Mouse (Mus musculus) limb, embryonic 10.5 days (tissue): ENCODE results near the gene Apln. TPM values are rescaled to one million over a fixed set of nuclear protein-coding genes. Genes with fewer than 3 reads are reported as not detected.

Experiments
- DNase-seq: peaks from one replicate; pipeline ENCODE4 v3.0.0-alpha.2; 2017; ENCODE audit warnings: low spot score
- H3K27ac ChIP-seq: fragments of 300-500 bp; sonication (generic); 2 replicates; pipeline ENCODE4 v1.5.1; 2016; ENCODE audit warnings: mild to moderate bottlenecking
- H3K27me3 ChIP-seq: fragments of 300-500 bp; sonication (generic); 2 replicates; pipeline ENCODE4 v1.6.1; 2016; ENCODE audit warnings: low read depth, mild to moderate bottlenecking; ENCODE audit not compliant: poor library complexity, severe bottlenecking
- H3K36me3 ChIP-seq: fragments of 300-500 bp; sonication (generic); 2 replicates; pipeline ENCODE4 v1.6.1; 2016; ENCODE audit warnings: mild to moderate bottlenecking, moderate library complexity
- H3K4me1 ChIP-seq: fragments of 300-500 bp; sonication (generic); 2 replicates; pipeline ENCODE4 v1.6.1; 2016
- H3K4me3 ChIP-seq: fragments of 300-500 bp; sonication (generic); 2 replicates; pipeline ENCODE4 v1.5.1; 2016; ENCODE audit warnings: mild to moderate bottlenecking, moderate library complexity
- H3K9me3 ChIP-seq: fragments of 300-500 bp; sonication (generic); replicated peaks from 2 replicates; pipeline ENCODE4 v1.6.1; 2016; ENCODE audit warnings: mild to moderate bottlenecking
- whole genome bisulfite sequencing: fragments of 180-500 bp; shearing (Covaris S2); methylation state at CpG from one replicate; pipeline ENCODE4 v1.1.7; 2016; 5-methylcytosine and 5-hydroxymethylcytosine counted together
- polyA plus RNA-seq: library from polyadenylated mRNA; unstranded; fragments of >200 nt; fragmentation: Nextera tagmentation; extraction: Ambion mirVana; gene quantifications from 2 replicates; pipeline ENCODE4 v1.2.1, GENCODE M21; 2016

Gene Apln
- polyA plus RNA-seq, 1 experiment from 2014 or later: 4.8 TPM

- Histone ChIP-seq H3K9me3 (no peaks in the 10 kb centered on the region), H3K4me3 (no peak overlapping the region), H3K4me1 (no peaks in the 10 kb centered on the region), H3K36me3 (no peaks in the 10 kb centered on the region), H3K27ac (no peak overlapping the region), H3K27me3 (no peaks in the 10 kb centered on the region)
- WGBS: 71% methylated on average over 7 of the region's 7 CpGs
- no peak for DNase-seq
Observed at GRCm38 (mm10) chrX:48001151-48001550, 33.5 kb downstream of the Apln start.

- no peak for DNase-seq
- Histone ChIP-seq H3K27ac (no peak overlapping the region), H3K36me3 (no peaks in the 10 kb centered on the region), H3K9me3 (no peaks in the 10 kb centered on the region), H3K27me3 (no peaks in the 10 kb centered on the region), H3K4me1 (no peaks in the 10 kb centered on the region), H3K4me3 (no peak overlapping the region)
- 86% methylated on average over 8 of the region's 8 CpGs for WGBS
Observed at GRCm38 (mm10) chrX:47998412-47998811, 36.2 kb downstream of the Apln start.

GRCm38 (mm10) chrX:47992606-47993005, 42.0 kb downstream of the Apln start:
- no peaks in the 10 kb centered on the region for H3K27me3 ChIP-seq
- H3K4me3 ChIP-seq: no peak overlapping the region
- WGBS: 20% methylated on average over 8 of the region's 8 CpGs
- H3K27ac ChIP-seq: no peak overlapping the region
- H3K4me1 ChIP-seq: no peaks in the 10 kb centered on the region
- H3K36me3 ChIP-seq: no peaks in the 10 kb centered on the region
- H3K9me3 ChIP-seq: no peaks in the 10 kb centered on the region
- DNase-seq: peak; percentile 74

GRCm38 (mm10) chrX:47988024-47988423, 46.6 kb downstream of the Apln start:
- H3K4me1 ChIP-seq: no peaks in the 10 kb centered on the region
- H3K27me3 ChIP-seq: no peaks in the 10 kb centered on the region
- H3K36me3 ChIP-seq: no peaks in the 10 kb centered on the region
- DNase-seq: no peak
- no peak overlapping the region for H3K4me3 ChIP-seq
- H3K27ac ChIP-seq: no peak overlapping the region
- 78% methylated on average over 8 of the region's 8 CpGs for WGBS
- H3K9me3 ChIP-seq: no peaks in the 10 kb centered on the region

- Histone ChIP-seq H3K27me3 (no peaks in the 10 kb centered on the region), H3K4me3 (peak overlapping the region; percentile 31; the same call in 1 of the 2 replicates), H3K4me1 (no peaks in the 10 kb centered on the region), H3K27ac (no peak overlapping the region), H3K9me3 (no peaks in the 10 kb centered on the region), H3K36me3 (no peaks in the 10 kb centered on the region)
- WGBS: 6% methylated on average over 19 of the region's 19 CpGs
- peak; percentile 60 for DNase-seq
Observed at GRCm38 (mm10) chrX:47985000-47985619, 49.5 kb downstream of the Apln start.

- Histone ChIP-seq H3K27ac (no peak overlapping the region), H3K9me3 (no peaks in the 10 kb centered on the region), H3K4me1 (no peaks in the 10 kb centered on the region), H3K36me3 (no peaks in the 10 kb centered on the region), H3K27me3 (no peaks in the 10 kb centered on the region), H3K4me3 (no peak overlapping the region)
- 93% methylated on average over 5 of the region's 5 CpGs for WGBS
- DNase-seq: no peak
Observed at GRCm38 (mm10) chrX:47977078-47977477, 57.6 kb downstream of the Apln start.

GRCm38 (mm10) chrX:47976551-47976950, 58.1 kb downstream of the Apln start:
- Histone ChIP-seq H3K9me3 (no peaks in the 10 kb centered on the region), H3K4me3 (no peak overlapping the region), H3K27ac (no peak overlapping the region), H3K27me3 (no peaks in the 10 kb centered on the region), H3K4me1 (no peaks in the 10 kb centered on the region), H3K36me3 (no peaks in the 10 kb centered on the region)
- WGBS: 79% methylated on average over 4 of the region's 4 CpGs
- DNase-seq: no peak

Other genes with a start within 250 kb of the Apln start
- gene Smarca1, start 141.9 kb downstream of the Apln start, polyA plus RNA-seq: 13.7 and 22.1 TPM in 2 replicates
- gene Ocrl, start 122.5 kb downstream of the Apln start, polyA plus RNA-seq: 15.8 and 17.9 TPM in 2 replicates
- 0.43 and 2.6 TPM in 2 replicates for gene Xpnpep2, start 73.9 kb upstream of the Apln start, polyA plus RNA-seq
- 0.75 and 0.87 TPM in 2 replicates for gene Sash3, start 111.6 kb upstream of the Apln start, polyA plus RNA-seq
- gene Zdhhc9, start 174.0 kb upstream of the Apln start, polyA plus RNA-seq: 2.3 and 2.7 TPM in 2 replicates
- 22.5 and 22.9 TPM in 2 replicates for gene Utp14a, start 222.0 kb upstream of the Apln start, polyA plus RNA-seq